Mouse (Mus musculus): ENCODE data around the gene Sgpp2.

- no peak for TF ChIP-seq POLR2A (IDR thresholded peaks at IDR 0.05; ENCODE audit: control insufficient read depth, extremely low read depth, insufficient read depth, low read length, poor library complexity)
- no peak for TF ChIP-seq CTCF (IDR thresholded peaks at IDR 0.05; ENCODE audit: borderline replicate concordance, control insufficient read depth, extremely low read depth, insufficient read depth, low read length, poor library complexity)
Observed at GRCm38 (mm10) chr1:78435967-78436366, 125.8 kb downstream of the Sgpp2 start.
